Mouse (Mus musculus) MEL-GATA-1-ER (cell line): ENCODE measurements around the gene Gprasp2.
A peak's percentile ranks its signal among the peaks of the same experiment; 100 is the strongest.
"Not testable (repeated sequence)": the region's sequence is repeated elsewhere in the genome, so short reads cannot be mapped to it uniquely, and the experiment has no call there.

Experiments
- DNase-seq: peaks from one replicate; pipeline ENCODE4 v3.0.0-alpha.2; 2012; ENCODE audit warnings: low read depth; ENCODE audit errors: extremely low read depth

Gene Gprasp2

DNA sequence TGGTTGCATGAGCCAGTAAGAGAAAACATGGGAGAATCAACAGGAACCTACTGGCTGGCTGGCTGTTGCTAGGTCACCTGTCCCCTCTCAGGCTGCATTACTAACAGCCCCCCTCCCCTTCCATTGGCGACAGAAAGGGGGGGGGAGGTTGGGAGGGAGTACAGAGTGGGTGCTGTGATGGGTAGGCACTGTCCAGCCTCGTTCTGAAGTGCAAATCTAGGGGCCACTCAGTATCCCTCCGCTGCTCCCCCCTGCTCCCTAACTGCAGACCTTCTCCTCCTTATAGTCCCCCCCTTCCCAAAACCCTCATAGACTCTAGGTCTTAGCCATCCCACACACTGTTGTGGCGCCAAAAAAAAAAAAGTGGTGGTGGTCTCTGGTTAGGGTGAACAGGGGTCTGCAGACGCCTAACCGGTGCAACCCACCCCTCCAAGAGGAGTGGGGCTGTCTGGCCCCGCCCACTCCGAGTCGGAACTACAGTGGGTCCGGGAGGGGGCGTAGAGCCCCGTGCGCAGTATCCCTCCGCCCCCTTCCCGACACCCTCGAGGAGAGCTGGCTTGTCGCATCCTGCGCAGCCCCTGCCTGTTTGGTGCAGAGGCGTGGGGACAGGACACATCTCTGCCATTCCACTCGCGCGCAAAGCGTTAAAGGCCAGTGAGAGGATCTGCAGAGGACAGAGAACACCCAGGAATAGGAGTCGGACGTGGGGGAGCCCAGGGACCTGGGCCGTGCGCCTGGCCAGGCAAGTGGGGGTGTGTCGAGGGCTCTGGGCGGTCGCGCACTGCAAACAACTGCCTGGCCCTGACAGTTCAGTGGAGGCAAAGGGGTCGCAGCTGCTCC lies at the start of gene Gprasp2:
Gene Gprasp2 (plus strand): TSS at position 514 of the 840 bp plus-strand sequence.
- DNase-seq = not testable (repeated sequence)

DNA sequence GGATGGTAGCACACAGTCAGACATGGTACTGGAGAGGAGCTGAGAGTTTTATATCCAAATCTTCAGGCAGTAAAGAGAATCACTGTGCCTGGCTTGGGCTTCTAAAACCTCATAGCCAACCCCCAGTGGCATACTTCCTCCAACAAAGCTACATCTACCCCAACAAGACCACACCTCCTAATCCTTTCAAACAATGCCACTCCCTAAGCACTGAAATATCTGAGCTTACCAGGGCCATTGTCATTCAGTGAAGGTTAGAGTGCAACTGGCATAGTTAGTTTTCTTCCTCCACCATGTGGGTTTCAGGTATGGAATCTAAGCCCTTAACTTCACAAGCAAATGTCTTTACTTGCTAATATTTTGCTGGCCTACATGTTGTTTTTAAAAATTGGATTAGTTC lies 47.3 kb upstream of the Gprasp2 start:
- DNase-seq = no peak

GRCm38 (mm10) chrX:135792326-135792725 lies 46.5 kb upstream of the Gprasp2 start:
- no peak for DNase-seq

GRCm38 (mm10) chrX:135795591-135796304 lies 43.1 kb upstream of the Gprasp2 start:
- not testable (repeated sequence) for DNase-seq

DNA sequence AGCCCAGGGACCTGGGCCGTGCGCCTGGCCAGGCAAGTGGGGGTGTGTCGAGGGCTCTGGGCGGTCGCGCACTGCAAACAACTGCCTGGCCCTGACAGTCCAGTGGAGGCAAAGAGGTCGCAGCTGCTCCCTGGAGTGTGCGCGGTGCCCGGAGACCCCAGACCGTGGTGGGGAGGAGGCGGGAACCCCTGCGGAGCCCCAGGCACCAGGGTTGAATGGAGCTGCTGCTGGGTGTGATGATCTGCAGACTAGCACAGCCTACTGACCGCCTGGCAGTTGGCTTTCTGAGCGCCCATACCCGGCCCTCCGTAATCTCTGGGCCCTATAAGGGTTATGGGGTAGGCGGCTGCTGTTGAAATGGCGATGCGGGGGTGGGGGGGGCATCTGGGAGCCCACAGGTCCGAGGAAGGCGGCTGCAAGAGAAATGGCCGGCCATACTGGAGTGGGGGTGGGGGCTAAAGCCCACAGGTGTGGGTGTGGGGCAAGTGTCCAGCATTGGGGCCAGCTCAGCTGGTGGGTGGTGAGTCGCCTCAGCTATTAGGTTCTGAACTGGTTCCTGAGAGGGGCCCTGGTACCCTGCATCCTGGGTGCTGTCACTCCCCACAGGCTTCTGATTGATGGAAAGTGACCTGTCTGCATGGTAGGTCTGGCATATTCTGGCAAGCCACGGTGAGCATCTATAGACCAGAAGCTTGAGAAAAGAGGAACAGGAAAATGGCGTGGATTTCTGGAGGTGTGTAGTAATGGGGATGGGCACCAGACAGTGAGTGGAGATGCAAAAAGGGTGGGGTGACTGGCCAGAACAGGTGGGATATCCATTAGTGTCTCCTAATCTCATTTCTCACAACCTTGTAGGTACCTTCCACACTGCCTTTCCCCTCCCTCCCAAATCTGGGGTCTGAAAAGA lies 42.3 kb upstream of the Gprasp2 start:
- DNase-seq = not testable (repeated sequence)

DNA sequence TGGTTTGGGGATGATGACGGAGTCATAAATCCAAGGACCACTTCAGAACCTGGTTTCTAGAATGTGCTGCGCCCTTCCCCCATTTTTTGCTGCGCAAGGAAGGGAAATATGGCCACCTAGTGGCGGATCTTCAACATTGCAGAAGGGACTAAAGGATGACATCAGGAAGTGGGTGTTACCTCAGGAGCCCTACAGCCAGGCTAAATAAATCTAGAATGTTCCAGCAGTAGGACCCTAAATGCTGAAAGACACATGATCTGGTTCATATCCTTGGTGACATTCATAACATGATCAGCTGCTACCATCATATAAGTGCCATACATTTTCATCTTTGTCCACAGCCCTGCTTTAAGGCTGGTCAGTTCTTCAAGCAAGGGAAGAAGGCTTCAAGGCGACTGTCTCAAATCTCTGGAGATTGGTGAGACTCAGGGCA lies 41.6 kb upstream of the Gprasp2 start, which contains the start of gene Bhlhb9:
Gene Bhlhb9 (plus strand): TSS at position 383 of the 433 bp plus-strand sequence.
- peak; percentile 16 for DNase-seq

GRCm38 (mm10) chrX:135804149-135804548 lies 34.7 kb upstream of the Gprasp2 start:
- no peak for DNase-seq

- DNase-seq = peak; percentile 6
Observed at GRCm38 (mm10) chrX:135805780-135806179, 33.1 kb upstream of the Gprasp2 start.

DNA sequence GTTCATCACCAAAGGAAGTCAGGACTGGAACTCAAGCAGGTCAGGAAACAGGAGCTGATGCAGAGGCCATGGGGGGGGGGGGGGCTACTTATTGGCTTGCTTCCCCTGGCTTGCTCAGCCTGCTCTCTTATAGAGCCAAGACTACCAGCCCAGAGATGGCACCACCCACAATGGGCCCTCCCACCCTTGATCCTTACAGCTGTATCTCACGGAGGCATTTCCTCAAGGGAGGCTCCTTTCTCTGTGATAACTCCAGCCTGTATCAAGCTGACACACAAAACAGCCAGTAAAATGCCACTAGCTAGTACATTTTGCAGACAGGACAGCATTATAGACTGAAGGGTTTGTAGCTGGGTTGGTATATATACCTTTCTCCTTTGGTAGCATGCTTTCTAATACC lies 2.9 kb upstream of the Gprasp2 start:
- DNase-seq = not testable (repeated sequence)

GRCm38 (mm10) chrX:135837896-135838295 lies 938 bp upstream of the Gprasp2 start:
- no peak for DNase-seq

GRCm38 (mm10) chrX:135839397-135840391 lies 860 bp downstream of the Gprasp2 start:
- DNase-seq = peak; percentile 13

DNA sequence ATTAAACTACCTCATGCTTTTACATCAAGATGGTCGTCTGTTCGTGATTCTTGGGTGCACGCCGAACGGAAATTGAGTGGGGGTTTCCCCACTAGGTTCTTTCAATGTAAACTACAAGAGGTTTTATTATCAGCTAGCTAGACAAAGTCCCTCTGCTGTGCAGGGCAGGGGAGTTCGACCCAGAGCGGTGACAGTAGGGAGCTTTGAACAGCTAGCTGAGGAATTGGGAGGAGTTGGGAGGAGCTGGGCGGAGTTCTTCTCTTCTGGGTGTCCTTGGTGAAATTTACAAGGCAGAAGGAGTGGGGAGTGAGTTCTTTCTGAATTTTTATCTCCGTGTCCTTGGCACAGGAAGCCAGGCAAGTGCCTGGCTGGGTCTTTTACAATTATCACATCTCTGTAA lies 28.0 kb downstream of the Gprasp2 start:
- DNase-seq = not testable (repeated sequence)

DNA sequence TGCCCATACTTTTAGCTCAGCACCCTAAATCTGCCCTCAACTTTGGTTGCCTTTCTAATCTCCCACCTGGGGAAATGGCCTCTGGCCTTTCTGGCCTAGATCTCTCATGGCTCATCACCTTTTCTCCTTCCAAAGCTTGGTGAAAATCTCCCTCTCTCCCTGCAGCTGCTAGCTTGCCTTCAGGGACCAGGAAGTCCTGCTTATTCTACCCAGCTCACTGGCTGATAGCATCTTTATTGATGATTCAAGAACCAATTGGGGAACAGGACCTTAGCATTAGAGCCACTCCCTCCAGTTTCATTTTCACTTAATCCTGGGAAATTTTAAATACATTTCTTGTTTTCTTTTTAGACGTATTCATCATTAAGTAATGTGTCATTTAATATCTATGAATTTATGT lies 37.8 kb downstream of the Gprasp2 start:
- DNase-seq = no peak

DNA sequence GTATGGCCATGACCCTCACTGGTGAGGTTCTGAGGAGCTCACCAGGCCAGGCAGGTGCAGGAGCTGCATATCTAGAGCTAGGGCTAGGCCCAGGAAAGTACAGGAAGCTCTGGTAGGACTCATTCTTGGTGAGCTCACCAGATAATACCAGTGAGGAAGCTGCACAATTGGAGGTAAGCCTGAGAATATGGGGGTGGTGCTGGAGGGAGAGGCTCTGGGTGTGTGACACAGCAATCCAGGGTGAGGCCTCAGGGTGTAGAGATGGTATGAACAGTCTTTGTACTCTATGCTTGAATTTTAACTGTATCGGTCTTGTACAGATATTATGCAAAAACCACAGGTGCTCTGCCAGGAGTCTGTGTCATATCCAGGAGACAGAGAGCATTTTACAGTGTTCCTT lies 40.8 kb downstream of the Gprasp2 start:
- DNase-seq = no peak

- no peak for DNase-seq
Observed at GRCm38 (mm10) chrX:135885411-135886233, 46.8 kb downstream of the Gprasp2 start.

DNA sequence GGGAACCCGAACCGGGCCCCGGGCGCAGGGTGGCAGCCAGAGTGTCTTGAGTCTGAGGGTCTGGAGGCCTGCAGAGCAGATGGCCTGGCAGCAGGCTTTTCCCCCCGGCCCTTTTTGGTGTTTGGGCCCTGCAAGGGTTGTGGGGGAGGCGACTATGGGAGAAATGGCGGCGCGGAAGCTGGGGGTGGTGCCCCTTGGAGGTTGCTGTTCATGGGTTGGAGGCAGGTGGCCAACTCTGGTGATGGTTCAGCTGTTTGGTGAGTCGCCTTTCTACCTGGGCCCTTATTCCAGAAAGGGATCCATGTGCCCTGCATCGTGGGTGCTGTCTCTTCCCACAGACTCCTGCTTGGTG lies 47.4 kb downstream of the Gprasp2 start:
- no peak for DNase-seq
